Mouse (Mus musculus): ENCODE measurements at regions not wholly inside any gene's neighbourhood (a gene's known extent, or its start where the extent isn't known, plus 50 kb on each side); places are given as distances from the start of the nearest gene placed in this dataset.

DNA sequence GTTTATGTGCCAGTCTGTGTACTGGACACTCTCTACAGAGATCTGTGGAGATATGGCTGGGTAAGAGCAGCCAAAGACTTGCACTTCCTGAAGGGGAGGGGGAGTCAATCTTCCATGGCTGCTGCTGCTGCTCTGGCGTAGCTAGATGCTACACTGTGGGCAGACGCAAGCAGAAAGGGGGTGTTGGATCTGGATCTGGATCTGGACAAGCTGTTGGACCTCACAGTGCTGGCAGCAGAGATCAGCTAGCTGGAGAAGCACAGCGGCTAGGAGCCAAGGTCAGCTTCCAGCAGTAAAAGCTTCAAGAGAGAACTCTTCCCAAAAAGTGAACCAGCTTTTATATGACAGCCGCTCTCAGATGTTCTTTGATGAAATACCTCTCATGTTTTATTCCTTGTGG, 285.5 kb upstream of the 4933412E24Rik start:
- no peak for TF ChIP-seq POLR2A (IDR thresholded peaks at IDR 0.05; ENCODE audit: borderline replicate concordance, control insufficient read depth, low read depth, low read length)
- TF ChIP-seq CTCF (IDR thresholded peaks at IDR 0.05; ENCODE audit: control insufficient read depth, insufficient read depth, low read length) = no peak
